Mouse (Mus musculus): ENCODE results near the gene Smyd3. TPM values are rescaled to one million over a fixed set of nuclear protein-coding genes. Genes with fewer than 3 reads are reported as not detected.

Smyd3 gene
- polyA plus RNA-seq, 1 experiment from 2014 or later = 22.0 TPM

GRCm38 (mm10) chr1:179516941-179517712 is 714 bp downstream of the Smyd3 start:
- H3K4me1 ChIP-seq = peaks cover 7% of the 10 kb centered on the region; the same call in 1 of the 2 replicates
- WGBS = under 1% methylated on average over 21 of the region's 21 CpGs
- H3K36me3 ChIP-seq = no peaks in the 10 kb centered on the region
- H3K9me3 ChIP-seq (replicated peaks) = no peaks in the 10 kb centered on the region
- H3K27me3 ChIP-seq = no peaks in the 10 kb centered on the region
- peak overlapping the region; percentile 95 for H3K4me2 ChIP-seq (replicated peaks)
- peak; percentile 74 for ATAC-seq (ENCODE audit: insufficient number of reproducible peaks, low FRiP score, low TSS enrichment, low read depth)
- H3K4me3 ChIP-seq (replicated peaks) = peak overlapping the region; percentile 71
- H3K9ac ChIP-seq = peak overlapping the region; percentile 51
- peak overlapping the region; percentile 75 for H3K27ac ChIP-seq (replicated peaks)

DNA sequence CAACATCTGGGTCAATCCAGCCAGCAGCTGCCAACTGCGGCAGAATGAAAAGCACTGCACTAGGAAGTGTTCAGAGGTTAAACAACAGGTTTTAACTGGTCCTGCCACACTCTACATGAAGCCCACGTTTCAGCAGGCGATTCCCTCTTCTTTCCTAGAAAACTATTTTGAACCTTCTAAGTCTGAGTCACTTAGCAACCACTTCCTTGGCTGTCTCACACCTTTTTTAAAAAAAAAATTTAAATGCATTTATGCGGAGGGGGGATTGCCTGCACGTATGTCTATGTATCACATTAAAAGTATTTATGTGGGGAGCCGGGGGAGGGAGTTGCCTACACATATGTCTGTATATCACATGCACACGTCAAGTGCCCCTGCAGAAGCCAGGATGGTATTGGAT is 5.9 kb downstream of the Smyd3 start:
- Histone ChIP-seq H3K4me2 (replicated peaks) (no peak overlapping the region), H3K27me3 (no peaks in the 10 kb centered on the region), H3K36me3 (no peaks in the 10 kb centered on the region), H3K27ac (replicated peaks) (no peak overlapping the region), H3K4me3 (replicated peaks) (no peak overlapping the region), H3K9me3 (replicated peaks) (no peaks in the 10 kb centered on the region), H3K4me1 (peaks cover 6% of the 10 kb centered on the region), H3K9ac (no peak overlapping the region)
- WGBS = 61% methylated on average over 7 of the region's 7 CpGs
- ATAC-seq (ENCODE audit: insufficient number of reproducible peaks, low FRiP score, low TSS enrichment, low read depth) = no peak

- WGBS = 83% methylated on average over 12 of the region's 13 CpGs
- Histone ChIP-seq H3K9me3 (replicated peaks) (no peaks in the 10 kb centered on the region), H3K4me2 (replicated peaks) (no peak overlapping the region), H3K4me3 (replicated peaks) (no peak overlapping the region), H3K27ac (replicated peaks) (no peak overlapping the region), H3K36me3 (no peaks in the 10 kb centered on the region), H3K27me3 (no peaks in the 10 kb centered on the region), H3K4me1 (peaks cover 2% of the 10 kb centered on the region; the same call in 1 of the 2 replicates), H3K9ac (no peak overlapping the region)
- ATAC-seq (ENCODE audit: insufficient number of reproducible peaks, low FRiP score, low TSS enrichment, low read depth) = no peak
These were observed 7.1 kb downstream of the Smyd3 start for GRCm38 (mm10) chr1:179510546-179511340.

GRCm38 (mm10) chr1:179506530-179507315 is 11.1 kb downstream of the Smyd3 start:
- no peak overlapping the region for H3K4me3 ChIP-seq (replicated peaks)
- H3K4me2 ChIP-seq (replicated peaks) = no peak overlapping the region
- ATAC-seq (ENCODE audit: insufficient number of reproducible peaks, low FRiP score, low TSS enrichment, low read depth) = no peak
- WGBS = 47% methylated on average over 9 of the region's 9 CpGs
- no peaks in the 10 kb centered on the region for H3K27me3 ChIP-seq
- H3K36me3 ChIP-seq = no peaks in the 10 kb centered on the region
- H3K9me3 ChIP-seq (replicated peaks) = no peaks in the 10 kb centered on the region
- H3K4me1 ChIP-seq = peaks cover 2% of the 10 kb centered on the region; the same call in 1 of the 2 replicates
- no peak overlapping the region; the same call in none of the 2 replicates for H3K27ac ChIP-seq (replicated peaks)
- H3K9ac ChIP-seq = no peak overlapping the region

DNA sequence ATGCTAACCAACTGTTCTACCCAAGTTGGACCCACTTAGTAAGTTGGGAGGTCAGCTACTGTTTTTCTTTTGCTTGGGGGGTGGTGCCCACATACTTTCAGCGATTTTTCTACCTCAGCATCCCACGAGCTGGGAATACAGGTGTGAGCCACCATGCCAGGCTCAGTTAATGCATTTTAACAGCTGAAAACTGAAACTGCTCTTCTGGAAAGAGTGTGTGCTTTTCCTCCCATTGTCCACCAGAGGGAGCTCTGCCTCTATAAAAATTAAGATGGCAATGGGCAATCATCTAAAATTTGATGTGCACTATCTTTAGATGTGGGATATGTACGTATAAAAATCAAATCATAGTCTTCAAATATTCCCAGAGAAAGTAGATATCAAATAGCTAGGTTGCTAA is 15.3 kb downstream of the Smyd3 start:
- Histone ChIP-seq H3K4me2 (replicated peaks) (no peak overlapping the region), H3K27ac (replicated peaks) (no peak overlapping the region), H3K4me3 (replicated peaks) (no peak overlapping the region), H3K9me3 (replicated peaks) (no peaks in the 10 kb centered on the region), H3K4me1 (peaks cover 2% of the 10 kb centered on the region; the same call in 1 of the 2 replicates), H3K9ac (no peak overlapping the region), H3K27me3 (no peaks in the 10 kb centered on the region), H3K36me3 (no peaks in the 10 kb centered on the region)
- WGBS = 10% methylated on average over 3 of the region's 3 CpGs
- no peak for ATAC-seq (ENCODE audit: insufficient number of reproducible peaks, low FRiP score, low TSS enrichment, low read depth)

DNA sequence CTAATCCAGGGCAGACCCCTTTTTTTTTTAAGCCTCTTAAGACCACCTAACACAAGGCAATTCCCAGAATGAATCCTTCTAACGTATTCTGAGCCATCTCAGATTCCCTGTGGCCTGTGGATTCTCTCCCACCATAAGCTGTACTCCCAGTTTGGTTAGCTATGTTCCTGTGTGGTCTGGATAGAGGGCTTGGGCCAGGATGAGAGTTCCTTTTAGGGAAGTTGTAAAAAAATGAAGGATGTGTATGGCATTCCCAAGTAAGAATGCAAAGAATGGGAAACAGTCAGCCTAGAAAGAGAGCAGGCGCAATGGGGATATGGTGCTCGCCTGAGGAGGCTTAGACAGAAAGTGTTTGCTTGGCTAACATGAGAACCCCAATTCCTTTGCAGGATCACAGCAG is 18.6 kb downstream of the Smyd3 start:
- Histone ChIP-seq H3K4me3 (replicated peaks) (no peak overlapping the region), H3K9ac (no peak overlapping the region), H3K27ac (replicated peaks) (no peak overlapping the region), H3K4me1 (no peaks in the 10 kb centered on the region), H3K36me3 (no peaks in the 10 kb centered on the region), H3K9me3 (replicated peaks) (no peaks in the 10 kb centered on the region), H3K27me3 (no peaks in the 10 kb centered on the region), H3K4me2 (replicated peaks) (no peak overlapping the region)
- 61% methylated on average over 3 of the region's 3 CpGs for WGBS
- ATAC-seq (ENCODE audit: insufficient number of reproducible peaks, low FRiP score, low TSS enrichment, low read depth) = no peak

- no peak overlapping the region for H3K27ac ChIP-seq (replicated peaks)
- no peak for ATAC-seq (ENCODE audit: insufficient number of reproducible peaks, low FRiP score, low TSS enrichment, low read depth)
- H3K9me3 ChIP-seq (replicated peaks) = no peaks in the 10 kb centered on the region
- no peak overlapping the region for H3K9ac ChIP-seq
- no peak overlapping the region for H3K4me3 ChIP-seq (replicated peaks)
- no peaks in the 10 kb centered on the region for H3K36me3 ChIP-seq
- no peaks in the 10 kb centered on the region for H3K27me3 ChIP-seq
- no peak overlapping the region for H3K4me2 ChIP-seq (replicated peaks)
- 38% methylated on average over 5 of the region's 5 CpGs for WGBS
- H3K4me1 ChIP-seq = peaks cover 7% of the 10 kb centered on the region; the same call in 1 of the 2 replicates
These were observed 24.9 kb downstream of the Smyd3 start for GRCm38 (mm10) chr1:179492908-179493307.

- no peak for ATAC-seq (ENCODE audit: insufficient number of reproducible peaks, low FRiP score, low TSS enrichment, low read depth)
These were observed 29.3 kb downstream of the Smyd3 start for GRCm38 (mm10) chr1:179488520-179488919.

GRCm38 (mm10) chr1:179487990-179488389 is 29.9 kb downstream of the Smyd3 start:
- WGBS = 37% methylated on average over 5 of the region's 5 CpGs

More at GRCm38 (mm10) chr1:179488520-179488919, 29.3 kb downstream of the Smyd3 start:
- H3K9ac ChIP-seq = no peak overlapping the region
- no peak overlapping the region for H3K4me3 ChIP-seq (replicated peaks)
- no peaks in the 10 kb centered on the region for H3K36me3 ChIP-seq
- no peak overlapping the region for H3K4me2 ChIP-seq (replicated peaks)
- no peaks in the 10 kb centered on the region for H3K9me3 ChIP-seq (replicated peaks)
- H3K27ac ChIP-seq (replicated peaks) = no peak overlapping the region
- H3K27me3 ChIP-seq = no peaks in the 10 kb centered on the region
- H3K4me1 ChIP-seq = peaks cover 7% of the 10 kb centered on the region; the same call in 1 of the 2 replicates
- 91% methylated on average over 5 of the region's 5 CpGs for WGBS

DNA sequence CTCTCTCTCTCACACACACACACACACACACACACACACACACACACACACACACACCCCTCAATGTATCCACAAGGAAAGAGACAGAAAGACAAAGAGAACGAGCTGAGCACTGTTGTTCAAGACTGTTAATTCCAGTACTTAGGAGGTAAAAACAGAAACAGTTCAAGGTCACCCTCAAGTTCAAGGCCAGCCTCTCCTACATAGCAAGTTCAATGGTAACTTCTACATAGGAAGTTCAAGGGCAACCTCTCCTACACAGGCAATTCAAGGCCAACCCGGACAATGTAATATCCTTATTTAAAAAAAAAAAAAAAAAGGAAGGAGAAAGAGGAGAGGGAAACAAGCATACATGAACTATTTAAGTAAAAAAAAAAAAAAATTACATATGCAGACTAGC is 30.6 kb downstream of the Smyd3 start:
- Histone ChIP-seq H3K4me2 (replicated peaks) (no peak overlapping the region), H3K36me3 (no peaks in the 10 kb centered on the region), H3K9ac (no peak overlapping the region), H3K9me3 (replicated peaks) (no peaks in the 10 kb centered on the region), H3K27ac (replicated peaks) (no peak overlapping the region), H3K27me3 (no peaks in the 10 kb centered on the region), H3K4me3 (replicated peaks) (no peak overlapping the region), H3K4me1 (peaks cover 4% of the 10 kb centered on the region; the same call in 1 of the 2 replicates)
- 83% methylated on average over 2 of the region's 2 CpGs for WGBS
- no peak for ATAC-seq (ENCODE audit: insufficient number of reproducible peaks, low FRiP score, low TSS enrichment, low read depth)

More at GRCm38 (mm10) chr1:179487990-179488389, 29.9 kb downstream of the Smyd3 start:
- no peak for ATAC-seq (ENCODE audit: insufficient number of reproducible peaks, low FRiP score, low TSS enrichment, low read depth)
- no peaks in the 10 kb centered on the region for H3K36me3 ChIP-seq
- no peak overlapping the region for H3K9ac ChIP-seq
- H3K9me3 ChIP-seq (replicated peaks) = no peaks in the 10 kb centered on the region
- H3K27me3 ChIP-seq = no peaks in the 10 kb centered on the region
- H3K4me3 ChIP-seq (replicated peaks) = no peak overlapping the region
- no peak overlapping the region for H3K27ac ChIP-seq (replicated peaks)
- H3K4me2 ChIP-seq (replicated peaks) = no peak overlapping the region
- peaks cover 4% of the 10 kb centered on the region; the same call in 1 of the 2 replicates for H3K4me1 ChIP-seq

Data from embryonic facial prominence, embryonic 15.5 days (tissue).